Mouse (Mus musculus) mouse trophoblast stem cell (cell line): ENCODE data around the gene Olfr1355.
"Not testable (repeated sequence)": the region's sequence is repeated elsewhere in the genome, so short reads cannot be mapped to it uniquely, and the experiment has no call there.

Experiments used
- in situ Hi-C, 2 experiments: fragments of 300-500 bp; cut with MseI, MboI; formaldehyde crosslinking; loops; 2 replicates in 1 of 2; 3 replicates in 1 of 2; pipeline ENCODE4 v1.15.1; 2025

The Olfr1355 gene

DNA sequence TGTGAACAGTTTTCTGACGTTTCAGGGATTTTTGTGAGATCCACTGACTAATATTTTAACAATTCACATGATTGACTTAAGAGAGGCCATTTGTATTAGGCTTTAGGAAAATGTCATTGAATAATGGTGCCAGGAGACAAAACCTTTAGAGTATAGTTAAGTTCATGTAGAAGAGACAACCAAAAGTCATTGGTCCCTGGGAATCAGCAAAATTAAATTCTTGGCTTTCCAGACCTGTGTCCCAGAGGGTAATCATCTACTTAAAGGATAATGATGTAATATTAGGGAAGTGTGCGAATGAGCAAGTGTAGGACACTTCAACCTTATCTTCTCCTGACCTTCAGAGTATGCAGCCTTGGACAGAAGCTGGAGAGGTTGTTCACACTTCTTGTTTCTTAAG, at the start of gene Olfr1355:
Gene Olfr1355 (plus strand): TSS at position 301 of the 400 bp plus-strand sequence.
- in situ Hi-C loops, result no loop called here

DNA sequence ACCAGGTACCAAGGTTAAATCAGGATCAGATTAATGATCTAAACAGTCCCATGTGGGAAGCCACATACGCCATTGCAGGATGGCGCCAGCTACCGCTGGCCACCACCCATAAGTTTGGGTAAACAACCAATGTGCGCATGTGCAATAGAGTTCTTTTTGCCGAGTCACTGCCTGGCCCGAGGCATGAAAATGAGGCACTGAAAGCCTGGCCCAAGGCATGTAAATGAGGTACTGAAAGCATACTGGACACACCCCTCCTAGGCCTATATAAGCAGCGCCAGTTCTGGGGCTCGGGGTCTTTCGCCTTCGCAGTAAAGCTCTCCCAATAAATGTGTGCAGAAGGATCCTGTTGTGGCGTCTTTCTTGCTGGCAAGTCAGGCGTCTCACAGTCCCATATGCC, 34.9 kb upstream of the Olfr1355 start:
- in situ Hi-C loops, result not testable (repeated sequence)

DNA sequence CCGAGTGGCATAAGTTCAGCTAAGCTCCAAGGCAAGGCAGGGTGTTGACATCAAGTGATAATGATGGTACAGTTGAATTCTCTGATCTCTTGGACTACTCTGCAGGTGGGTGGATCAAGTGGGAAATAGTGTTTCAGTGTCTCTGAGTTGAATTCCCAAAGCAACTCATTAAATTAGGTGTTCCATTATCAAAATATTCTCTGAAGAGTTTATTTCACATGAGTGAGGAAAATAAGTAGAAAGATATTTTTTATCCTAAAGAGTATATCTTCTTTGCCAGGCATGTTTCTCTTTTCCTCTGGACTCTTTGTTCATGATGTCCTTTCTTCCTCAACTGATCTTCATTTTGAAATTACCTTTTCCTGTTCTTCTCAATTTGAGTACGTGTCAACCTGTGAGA, 23.3 kb upstream of the Olfr1355 start, which contains the start of gene Olfr1356:
Gene Olfr1356 (minus strand): TSS at position 101 of the 400 bp plus-strand sequence.
- in situ Hi-C loops, result no loop called here

DNA sequence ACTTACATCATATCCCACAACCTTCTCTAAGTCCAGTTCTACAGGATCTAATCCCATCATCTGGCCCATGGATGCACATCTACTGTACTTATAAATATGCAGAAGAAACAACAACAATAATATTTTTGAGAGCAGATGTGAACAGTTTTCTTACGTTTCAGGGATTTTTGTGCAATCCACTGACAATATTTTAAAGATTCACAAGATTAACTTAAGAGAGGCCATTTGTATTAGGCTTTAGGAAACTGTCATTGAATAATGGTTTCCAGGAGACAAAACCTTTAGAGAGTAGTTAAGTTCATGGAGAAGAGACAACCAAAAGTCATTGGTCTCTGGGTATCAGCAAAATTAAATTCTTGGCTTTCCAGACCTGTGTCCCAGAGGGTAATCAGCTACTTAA, 37.5 kb downstream of the Olfr1355 start, which contains the start of gene Olfr1354:
Gene Olfr1354 (plus strand): TSS at position 301 of the 400 bp plus-strand sequence.
- in situ Hi-C loops, result not testable (repeated sequence)
